Mouse (Mus musculus): ENCODE measurements around the gene Baiap3.

Baiap3 gene

DNA sequence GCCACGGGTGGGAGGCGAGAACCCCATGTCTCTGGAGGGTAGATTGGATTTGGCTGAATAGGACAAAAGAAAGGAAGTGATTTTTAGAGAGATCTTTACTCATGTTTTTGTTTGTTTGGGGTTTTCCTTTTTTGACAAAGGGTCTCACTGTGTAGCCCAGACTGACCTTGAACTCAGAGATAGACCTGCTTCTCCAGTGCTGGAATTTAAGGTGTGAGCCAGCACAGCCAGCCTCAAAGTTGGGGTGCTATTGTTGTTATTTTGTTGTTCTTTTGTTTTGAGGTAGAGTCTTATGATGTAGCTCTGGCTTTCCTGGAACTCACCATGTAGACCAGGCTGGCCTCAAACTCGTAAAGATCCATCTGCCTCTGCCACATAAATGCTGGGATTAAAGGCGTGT lies 53.8 kb downstream of the Baiap3 start:
- no peak for DNase-seq
